ENCODE assay signal across 1 mouse cellular context in genomic region chr11:97719041-97719440, GRCm38 (mm10).
TF ChIP-seq lines count a peak whose summit lies in the region.

No protein-coding gene starts in this region.

TF ChIP-seq in CH12.LX, 34 proteins besides CTCF, POLR2A, EP300 and RAD21:
- TF ChIP-seq RCOR1 (conservative IDR thresholded peaks at IDR 0.05; ENCODE audit: low read depth, low read length) (no peak), CHD1 (IDR thresholded peaks at IDR 0.05; ENCODE audit: low read depth, low read length) (no peak), MXI1 (IDR thresholded peaks at IDR 0.05; ENCODE audit: low read depth, low read length) (no peak), ETS1 (conservative IDR thresholded peaks at IDR 0.05; ENCODE audit: low read depth, low read length) (no peak), MEF2A (IDR thresholded peaks at IDR 0.05; ENCODE audit: borderline replicate concordance, low read depth, low read length) (no peak), HCFC1 (IDR thresholded peaks at IDR 0.05; ENCODE audit: low read depth, low read length) (no peak), BHLHE40 (IDR thresholded peaks at IDR 0.05; ENCODE audit: low read depth, low read length) (no peak), TCF12 (IDR thresholded peaks at IDR 0.05; ENCODE audit: low read depth, low read length) (no peak), E2F4 (IDR thresholded peaks at IDR 0.05; ENCODE audit: insufficient replicate concordance, low read depth, low read length) (no peak), SIN3A (IDR thresholded peaks at IDR 0.05; ENCODE audit: low read length) (no peak), USF2 (conservative IDR thresholded peaks at IDR 0.05; ENCODE audit: low read depth, low read length) (no peak), JUN (IDR thresholded peaks at IDR 0.05; ENCODE audit: insufficient read depth, low read depth, low read length) (no peak), KAT2A (IDR thresholded peaks at IDR 0.05; ENCODE audit: insufficient replicate concordance, low read length) (no peak)
